Mouse (Mus musculus) ES-Bruce4 (cell line): ENCODE measurements around the gene Agpat3.

Source experiments
- CTCF ChIP-seq: IDR thresholded peaks from one replicate; pipeline ENCODE4 v1.8.1; 2011; ENCODE audit warnings: low read depth, low read length
- EP300 ChIP-seq: IDR thresholded peaks from 2 replicates; pipeline ENCODE4 v1.6.1; 2011; ENCODE audit warnings: low read depth, low read length; ENCODE audit not compliant: insufficient read depth

DNA sequence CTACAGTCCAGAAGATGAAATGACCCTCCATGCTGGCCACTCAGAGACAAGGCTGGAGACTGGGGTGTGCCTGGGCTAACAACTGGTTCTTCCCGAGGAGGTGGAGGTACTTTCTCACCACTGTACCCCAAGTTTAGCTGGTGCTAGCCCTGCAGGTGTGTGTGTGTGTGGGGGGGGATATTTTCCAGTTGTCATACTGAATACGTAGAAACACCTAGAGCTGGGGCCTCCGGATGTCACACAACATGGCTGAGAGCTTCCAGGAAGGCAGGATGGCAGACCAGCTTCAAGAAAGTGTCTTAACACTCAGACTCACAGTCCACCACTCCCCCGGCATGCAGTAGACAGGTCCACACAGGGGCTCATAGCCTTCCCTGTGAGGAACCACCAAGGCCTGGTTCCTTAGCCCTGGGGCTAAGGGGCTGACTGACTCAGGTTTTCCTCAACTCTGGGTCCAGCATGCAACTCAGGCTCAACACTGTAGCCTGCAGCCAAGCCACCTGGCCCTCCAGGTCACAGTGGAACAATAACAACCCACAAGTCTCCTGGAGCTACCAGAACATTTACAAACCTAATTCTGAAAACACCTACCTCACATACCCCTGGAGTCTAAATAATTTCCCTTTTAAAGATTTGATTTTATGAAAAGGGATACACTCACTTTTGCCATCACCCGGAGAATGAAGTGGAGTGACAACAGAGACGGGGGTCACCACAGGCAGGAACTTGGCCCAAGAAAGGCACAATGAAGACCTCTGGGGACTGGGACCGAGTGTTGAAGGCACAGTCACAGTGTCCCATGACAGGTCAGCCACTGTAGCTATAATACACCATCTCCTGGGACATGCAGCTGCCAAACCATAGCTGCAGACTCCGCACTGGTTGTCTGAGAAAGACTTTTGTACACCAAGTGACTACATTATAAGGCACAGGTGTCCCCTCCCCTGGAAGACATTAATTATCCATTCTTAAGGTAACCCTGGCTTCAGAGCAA, 53.3 kb downstream of the Agpat3 start:
- no peak for TF ChIP-seq CTCF
- TF ChIP-seq EP300 = no peak
